Mouse (Mus musculus) skeletal muscle tissue, postnatal 0 days (tissue): ENCODE measurements around the gene Prpf39. TPM values are rescaled to one million over a fixed set of nuclear protein-coding genes. Genes with fewer than 3 reads are reported as not detected.

Experiments used
- polyA plus RNA-seq: library from polyadenylated mRNA; unstranded; fragments of >200 nt; fragmentation: Nextera tagmentation; extraction: Ambion mirVana; gene quantifications from 2 replicates; pipeline ENCODE4 v1.2.1, GENCODE M21; 2015

The Prpf39 gene
- polyA plus RNA-seq: 20.7 and 23.1 TPM in 2 replicates

DNA sequence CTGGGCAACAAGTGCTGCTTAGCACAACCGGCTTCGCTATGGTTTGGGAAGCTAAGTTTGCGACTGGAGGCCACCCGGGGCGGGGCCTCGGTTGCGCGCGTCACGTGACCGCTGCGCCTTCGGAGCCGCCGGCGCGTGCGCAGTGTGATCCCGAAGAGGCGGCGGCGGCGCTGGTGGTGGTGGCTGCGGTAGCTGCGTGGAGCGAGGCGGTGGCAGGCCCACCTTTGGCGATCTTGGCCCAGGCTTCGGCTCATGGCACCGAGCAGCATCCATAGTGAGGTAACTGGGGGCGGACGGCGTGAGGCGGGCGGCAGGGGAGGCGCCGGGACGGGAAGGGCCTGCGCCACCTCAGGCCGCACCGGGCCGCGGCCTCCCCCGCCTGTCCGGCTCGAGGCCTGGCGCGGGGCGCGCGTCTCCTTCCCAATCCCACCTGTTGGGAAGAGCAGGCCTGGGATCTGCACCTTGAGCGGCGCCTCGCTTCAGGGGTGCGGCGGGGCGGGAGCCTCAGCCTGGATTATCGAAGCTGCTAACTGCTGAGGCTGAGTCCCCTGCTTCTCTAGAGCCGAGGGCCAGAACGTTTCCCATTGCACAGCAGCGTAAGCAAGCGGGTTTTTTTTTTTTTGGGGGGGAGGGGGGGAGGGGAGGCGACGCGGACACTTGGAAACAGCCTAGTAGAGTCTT is at the start of gene Prpf39:
TSS of gene Prpf39 (plus strand) at position 144 of the 681 bp plus-strand sequence.

DNA sequence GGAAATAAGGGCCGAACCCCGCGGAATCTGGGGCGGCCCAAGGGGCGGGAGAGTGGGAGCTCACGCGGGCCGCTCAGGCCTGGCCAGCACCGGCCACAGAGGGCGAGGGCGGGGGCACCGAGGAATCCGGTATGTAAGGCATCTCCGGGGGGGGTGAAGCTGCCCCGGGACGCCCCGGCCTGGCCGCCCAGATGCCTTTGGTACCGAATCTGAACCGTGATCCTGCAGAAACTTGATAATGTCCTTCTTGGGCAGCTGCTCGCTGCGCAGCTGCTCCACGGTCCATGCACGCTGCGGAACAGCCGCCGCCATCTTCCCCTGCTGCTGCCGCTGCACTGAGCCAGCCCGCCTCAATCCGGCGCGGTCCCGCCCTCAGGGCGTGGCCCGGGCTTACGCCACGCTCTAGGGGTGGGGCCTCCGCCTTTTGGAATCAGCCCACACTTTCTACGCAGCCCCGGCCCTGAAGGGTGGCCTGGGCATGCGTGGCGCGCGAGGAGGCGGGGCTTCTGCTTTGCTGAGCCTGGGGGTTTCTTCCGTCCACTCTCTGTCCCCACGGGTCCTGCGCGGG is 37.6 kb downstream of the Prpf39 start, which contains the start of gene Fkbp3:
TSS of gene Fkbp3 (minus strand) at position 397 of the 568 bp plus-strand sequence.

GRCm38 (mm10) chr12:65075085-65075732 is 39.1 kb downstream of the Prpf39 start, which contains the start of gene Fancm:
Gene Fancm, plus strand, starts transcription at chr12:65075603.

Other genes starting within 250 kb of the Prpf39 start
- gene Gm527, start 118.4 kb upstream of the Prpf39 start, polyA plus RNA-seq: 2.1 and 2.9 TPM in 2 replicates
- 8.5 and 10.4 TPM in 2 replicates for gene Klhl28, start 70.8 kb upstream of the Prpf39 start, polyA plus RNA-seq
- 10.8 and 13.0 TPM in 2 replicates for gene Togaram1, start 70.5 kb upstream of the Prpf39 start, polyA plus RNA-seq
- gene Fkbp3, start 37.7 kb downstream of the Prpf39 start, polyA plus RNA-seq: 540 and 597 TPM in 2 replicates
- 3.2 and 3.4 TPM in 2 replicates for gene Fancm, start 39.3 kb downstream of the Prpf39 start, polyA plus RNA-seq
- 11.8 and 12.3 TPM in 2 replicates for gene Mis18bp1, start 136.3 kb downstream of the Prpf39 start, polyA plus RNA-seq
- gene Wdr20rt, start 189.2 kb downstream of the Prpf39 start, polyA plus RNA-seq: not detected in 2 replicates